Mouse (Mus musculus): ENCODE measurements around the gene Dixdc1. TPM values are rescaled to one million over a fixed set of nuclear protein-coding genes. Genes with fewer than 3 reads are reported as not detected.
"Not testable (repeated sequence)": the region's sequence is repeated elsewhere in the genome, so short reads cannot be mapped to it uniquely, and the experiment has no call there.

Gene Dixdc1
- polyA plus RNA-seq, 1 experiment, result not detected

DNA sequence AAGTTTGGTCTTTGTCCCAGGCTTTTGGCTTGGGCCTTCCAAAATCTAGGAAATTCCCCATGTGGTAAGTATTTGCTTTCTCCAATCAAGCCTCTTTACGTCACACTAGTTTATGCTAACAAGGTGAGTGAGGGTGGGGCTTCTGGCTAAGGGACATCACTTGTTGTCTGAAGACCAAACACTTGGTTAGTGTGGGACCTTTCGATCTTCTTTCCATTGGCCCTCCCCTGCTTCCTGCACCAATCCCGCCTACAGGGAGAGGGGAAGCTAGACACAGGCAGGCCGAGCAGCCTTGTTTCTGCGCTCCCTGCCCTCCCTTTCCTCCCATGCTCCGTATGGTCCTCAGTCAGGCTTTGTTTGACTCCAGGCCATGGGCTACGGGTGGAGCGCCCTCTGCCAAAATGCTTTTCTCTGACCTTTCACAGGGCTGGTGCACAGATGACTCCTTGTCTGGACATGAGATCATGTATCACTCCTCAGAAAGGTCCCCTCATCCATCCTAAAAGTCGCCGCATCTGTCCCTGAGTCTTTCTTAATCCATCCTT lies 92.4 kb downstream of the Dixdc1 start:
- TF ChIP-seq TAL1 (IDR thresholded peaks at IDR 0.05; ENCODE audit: low read length) (no peak), GATA1 (IDR thresholded peaks at IDR 0.05; ENCODE audit: low read length) (no peak)
- H3K27me3 ChIP-seq (ENCODE audit: control insufficient read depth), result no peaks in the 10 kb centered on the region
- peaks cover 17% of the 10 kb centered on the region for H3K4me1 ChIP-seq (ENCODE audit: control insufficient read depth)
- no peak overlapping the region for H3K4me3 ChIP-seq (replicated peaks)
- H3K9me3 ChIP-seq (ENCODE audit: control insufficient read depth, low read length), result no peaks in the 10 kb centered on the region
- peaks cover 88% of the 10 kb centered on the region for H3K36me3 ChIP-seq (ENCODE audit: control insufficient read depth)

DNA sequence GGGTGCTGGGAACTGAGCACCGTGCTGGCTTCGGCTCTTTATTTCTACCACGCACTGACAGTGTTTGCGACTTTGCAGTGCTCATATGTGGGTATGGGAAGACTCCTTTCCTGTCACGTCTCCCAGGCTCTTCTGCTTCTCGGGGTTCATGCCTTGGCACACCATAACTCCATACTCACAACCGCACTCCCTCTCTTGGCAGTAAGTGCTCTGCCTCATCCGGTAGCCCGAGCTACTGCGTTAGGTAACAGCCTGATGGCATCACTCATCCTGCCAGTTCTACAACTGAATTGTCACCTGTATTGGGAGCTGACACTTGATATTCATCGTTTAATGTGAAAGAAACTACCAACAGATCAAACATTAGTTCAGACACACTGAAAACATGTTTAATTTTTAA lies 105.0 kb downstream of the Dixdc1 start:
- Histone ChIP-seq H3K4me3 (replicated peaks) (no peak overlapping the region), H3K27me3 (ENCODE audit: control insufficient read depth) (no peaks in the 10 kb centered on the region), H3K9me3 (ENCODE audit: control insufficient read depth, low read length) (no peaks in the 10 kb centered on the region), H3K4me1 (ENCODE audit: control insufficient read depth) (peaks cover 8% of the 10 kb centered on the region), H3K36me3 (ENCODE audit: control insufficient read depth) (peaks cover 53% of the 10 kb centered on the region)
- TF ChIP-seq TAL1 (IDR thresholded peaks at IDR 0.05; ENCODE audit: low read length), result no peak
- no peak for TF ChIP-seq GATA1 (IDR thresholded peaks at IDR 0.05; ENCODE audit: low read length)

DNA sequence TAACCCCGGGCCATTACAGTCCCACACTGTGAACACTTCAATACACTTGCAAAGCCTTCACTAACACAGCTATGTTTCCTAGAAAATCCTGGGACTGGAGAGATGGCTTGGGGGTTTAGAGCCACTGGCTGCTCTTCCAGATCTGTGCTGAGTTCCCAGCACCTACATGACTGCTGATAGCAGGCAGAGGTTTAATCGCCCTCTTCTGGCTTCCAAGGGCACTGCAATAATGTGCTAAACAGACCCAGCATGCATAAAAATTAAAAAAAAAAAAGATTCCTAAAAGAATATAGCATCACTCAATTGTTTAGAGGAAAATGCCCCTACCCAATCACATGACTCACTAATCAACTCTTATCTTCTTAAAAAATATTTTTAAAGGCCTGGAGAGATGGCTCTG lies 106.3 kb downstream of the Dixdc1 start:
- H3K4me3 ChIP-seq (replicated peaks), result no peak overlapping the region
- H3K36me3 ChIP-seq (ENCODE audit: control insufficient read depth), result peaks cover 43% of the 10 kb centered on the region
- no peaks in the 10 kb centered on the region for H3K27me3 ChIP-seq (ENCODE audit: control insufficient read depth)
- peaks cover 8% of the 10 kb centered on the region for H3K4me1 ChIP-seq (ENCODE audit: control insufficient read depth)
- no peaks in the 10 kb centered on the region for H3K9me3 ChIP-seq (ENCODE audit: control insufficient read depth, low read length)
- TF ChIP-seq TAL1 (IDR thresholded peaks at IDR 0.05; ENCODE audit: low read length), result no peak
- no peak for TF ChIP-seq GATA1 (IDR thresholded peaks at IDR 0.05; ENCODE audit: low read length)

DNA sequence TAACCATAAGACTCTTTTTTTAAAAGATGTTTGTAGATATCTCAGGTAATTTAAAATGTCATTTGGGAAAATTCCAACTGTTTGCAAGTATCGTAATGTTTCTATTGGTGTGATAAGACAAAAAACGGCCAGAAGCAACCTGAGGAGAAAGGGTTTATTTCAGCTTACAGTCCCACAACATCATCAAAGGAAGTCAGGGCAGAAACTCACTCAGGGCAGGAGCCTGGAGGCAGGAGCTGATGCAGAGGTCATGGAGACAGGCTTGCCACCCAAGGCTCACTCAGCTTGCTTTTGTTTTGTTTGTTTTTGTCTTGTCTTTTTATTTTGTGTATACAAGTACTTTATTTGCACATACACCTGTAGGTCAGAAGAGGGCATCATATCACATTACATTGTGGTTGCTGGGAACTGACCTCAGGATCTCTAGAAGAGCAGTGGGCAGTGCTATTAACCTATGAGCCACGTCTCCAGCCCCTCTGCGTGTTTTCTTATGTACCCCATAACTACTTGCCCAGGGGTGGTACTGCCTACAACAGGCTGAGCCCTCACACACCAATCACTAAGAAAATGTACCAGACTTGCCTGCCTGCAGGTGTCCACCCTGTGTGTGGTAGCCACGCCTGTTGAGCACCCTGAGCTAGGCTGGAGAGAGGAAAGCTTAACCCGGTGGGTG lies 107.2 kb downstream of the Dixdc1 start:
- Histone ChIP-seq H3K4me3 (replicated peaks) (peak overlapping the region; percentile 30), H3K9me3 (ENCODE audit: control insufficient read depth, low read length) (no peaks in the 10 kb centered on the region), H3K4me1 (ENCODE audit: control insufficient read depth) (peaks cover 8% of the 10 kb centered on the region), H3K36me3 (ENCODE audit: control insufficient read depth) (peaks cover 35% of the 10 kb centered on the region), H3K27me3 (ENCODE audit: control insufficient read depth) (no peaks in the 10 kb centered on the region)
- no peak for TF ChIP-seq TAL1 (IDR thresholded peaks at IDR 0.05; ENCODE audit: low read length)
- no peak for TF ChIP-seq GATA1 (IDR thresholded peaks at IDR 0.05; ENCODE audit: low read length)

DNA sequence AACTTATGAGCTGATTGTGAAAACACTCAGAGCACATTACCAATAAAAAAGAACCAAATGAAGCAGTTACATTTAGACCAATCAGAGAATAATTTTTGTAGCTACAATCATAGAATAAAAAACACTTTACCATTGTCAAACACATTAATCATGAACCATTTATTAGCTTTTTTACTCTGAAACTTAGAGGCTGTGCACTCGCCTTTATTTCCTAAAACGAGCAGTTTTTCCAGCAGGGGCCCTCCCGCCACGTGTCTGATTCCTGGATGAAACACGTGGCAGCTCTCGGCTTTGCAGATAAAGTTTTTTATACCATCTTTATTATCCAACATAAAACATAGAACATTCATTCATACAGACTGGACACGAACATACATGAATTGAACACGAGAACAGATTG lies 108.4 kb downstream of the Dixdc1 start:
- not testable (repeated sequence) for H3K4me1 ChIP-seq (ENCODE audit: control insufficient read depth); H3K27me3 ChIP-seq (ENCODE audit: control insufficient read depth); H3K4me3 ChIP-seq (replicated peaks); H3K9me3 ChIP-seq (ENCODE audit: control insufficient read depth, low read length)
- peaks cover 26% of the 10 kb centered on the region for H3K36me3 ChIP-seq (ENCODE audit: control insufficient read depth)

DNA sequence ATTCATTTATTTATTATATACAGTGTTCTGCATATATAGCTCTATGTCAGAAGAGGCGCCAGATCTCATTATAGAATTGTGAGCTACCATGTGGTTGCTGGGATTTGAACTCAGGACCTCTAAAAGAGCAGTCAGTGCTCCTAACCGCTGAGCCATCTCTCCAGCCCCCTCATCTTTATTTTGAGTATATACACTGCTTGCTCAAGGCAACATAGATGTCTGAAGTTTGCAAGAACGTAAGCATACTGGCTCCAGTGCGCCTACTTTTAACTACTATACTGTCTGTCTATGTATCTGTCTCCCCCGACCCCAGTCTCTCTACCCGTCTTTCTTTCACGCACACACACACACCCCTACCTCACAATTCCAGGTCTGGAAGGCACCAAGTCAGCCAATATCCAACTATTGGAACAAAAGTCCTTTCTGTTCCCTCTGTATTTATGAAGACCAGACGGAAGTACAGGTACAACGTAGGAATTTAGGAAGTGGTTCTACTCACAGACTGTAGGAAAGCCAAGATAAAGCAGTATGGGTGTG lies 121.5 kb downstream of the Dixdc1 start:
- TF ChIP-seq TAL1 (IDR thresholded peaks at IDR 0.05; ENCODE audit: low read length) (no peak), GATA1 (IDR thresholded peaks at IDR 0.05; ENCODE audit: low read length) (no peak)
- Histone ChIP-seq H3K27me3 (ENCODE audit: control insufficient read depth) (no peaks in the 10 kb centered on the region), H3K4me3 (replicated peaks) (peak overlapping the region; percentile 88), H3K9me3 (ENCODE audit: control insufficient read depth, low read length) (no peaks in the 10 kb centered on the region), H3K36me3 (ENCODE audit: control insufficient read depth) (peaks cover 25% of the 10 kb centered on the region), H3K4me1 (ENCODE audit: control insufficient read depth) (peaks cover 28% of the 10 kb centered on the region)

DNA sequence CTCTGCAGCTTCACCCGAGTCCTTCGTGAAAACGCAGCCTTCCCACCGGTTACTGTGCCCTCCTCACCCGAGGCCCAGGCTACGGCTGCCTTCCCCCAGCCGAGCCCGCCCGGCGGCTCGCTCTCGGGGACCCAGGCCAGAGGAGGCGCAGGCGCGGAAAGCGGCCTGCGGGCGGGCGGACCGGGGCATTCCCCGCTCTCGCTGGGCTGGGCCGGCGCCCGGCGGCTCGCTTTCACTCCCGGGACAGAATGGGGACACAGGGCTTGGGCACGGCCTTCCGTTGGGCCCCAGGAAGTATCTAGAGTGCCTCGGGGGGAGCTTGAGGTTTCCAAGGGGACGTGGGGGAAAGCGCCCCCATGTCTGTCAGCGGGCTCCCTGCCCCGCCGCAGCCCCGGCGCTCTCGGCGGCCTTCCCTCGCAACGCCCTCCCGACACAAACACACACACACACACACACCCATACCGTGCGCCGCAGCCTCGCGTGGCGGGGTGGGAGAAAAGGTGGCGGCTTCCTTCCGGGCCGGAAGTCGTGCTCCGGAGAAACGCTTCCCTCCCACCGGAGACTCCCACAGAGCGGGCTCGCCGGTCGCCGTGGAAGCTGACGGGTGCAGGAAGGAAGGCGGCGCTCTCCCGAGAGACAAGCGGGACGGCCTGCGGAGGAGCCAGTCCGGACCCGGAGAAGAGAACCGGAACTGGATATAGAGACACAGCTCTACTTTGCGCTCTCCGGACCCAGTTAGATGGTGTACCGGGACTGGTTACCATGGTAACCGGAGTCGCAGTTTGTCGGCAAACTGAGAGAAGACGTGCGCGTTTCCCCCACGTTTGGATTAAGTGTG lies 122.3 kb downstream of the Dixdc1 start, which contains the start of the genes Pih1d2 and Nkapd1:
Gene Pih1d2 (plus strand): TSS at position 556 of the 838 bp plus-strand sequence.
Gene Nkapd1 (minus strand): TSS at position 699 of the 838 bp plus-strand sequence.
- TF ChIP-seq GATA1 (IDR thresholded peaks at IDR 0.05; ENCODE audit: low read length) (no peak), TAL1 (IDR thresholded peaks at IDR 0.05; ENCODE audit: low read length) (no peak)
- Histone ChIP-seq H3K4me1 (ENCODE audit: control insufficient read depth) (peaks cover 28% of the 10 kb centered on the region), H3K9me3 (ENCODE audit: control insufficient read depth, low read length) (no peaks in the 10 kb centered on the region), H3K36me3 (ENCODE audit: control insufficient read depth) (peaks cover 34% of the 10 kb centered on the region), H3K4me3 (replicated peaks) (peak within 1 kb of the TSS; percentile 88), H3K27me3 (ENCODE audit: control insufficient read depth) (no peaks in the 10 kb centered on the region)

DNA sequence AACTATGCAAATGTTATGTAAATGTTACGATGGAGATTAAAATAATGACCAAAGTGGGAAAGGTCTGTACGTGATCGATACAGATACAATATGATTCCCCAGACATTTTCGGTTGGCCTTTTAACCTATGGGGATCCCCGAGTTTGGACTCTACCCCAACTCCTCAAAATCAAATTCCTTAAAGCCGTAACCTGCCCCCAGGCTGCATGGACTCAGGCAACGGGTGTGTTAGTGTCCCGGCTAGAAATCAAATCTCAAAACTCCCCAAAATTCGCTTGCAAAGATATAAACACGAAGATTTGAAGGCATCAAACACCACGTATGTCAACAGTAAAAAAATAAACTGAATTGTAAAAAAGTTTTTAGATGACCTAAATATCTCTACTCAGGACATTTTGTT lies 123.2 kb downstream of the Dixdc1 start:
- peak overlapping the region; percentile 88 for H3K4me3 ChIP-seq (replicated peaks)
- H3K4me1 ChIP-seq (ENCODE audit: control insufficient read depth), result peaks cover 28% of the 10 kb centered on the region
- no peaks in the 10 kb centered on the region for H3K27me3 ChIP-seq (ENCODE audit: control insufficient read depth)
- no peaks in the 10 kb centered on the region for H3K9me3 ChIP-seq (ENCODE audit: control insufficient read depth, low read length)
- no peak for TF ChIP-seq TAL1 (IDR thresholded peaks at IDR 0.05; ENCODE audit: low read length)
- TF ChIP-seq GATA1 (IDR thresholded peaks at IDR 0.05; ENCODE audit: low read length), result no peak
- peaks cover 41% of the 10 kb centered on the region for H3K36me3 ChIP-seq (ENCODE audit: control insufficient read depth)

Other genes starting within 250 kb of the Dixdc1 start
- gene Plet1, start 245.0 kb downstream of the Dixdc1 start, polyA plus RNA-seq (2012), result not detected in 2 replicates
- 0.35 and 0.37 TPM in 2 replicates for gene Pts, start 210.8 kb downstream of the Dixdc1 start, polyA plus RNA-seq (2012)
- gene Il18, start 184.7 kb downstream of the Dixdc1 start, polyA plus RNA-seq (2012), result 0.09 TPM in 1 of 2 replicates, not detected in the other
- gene Bco2, start 184.3 kb downstream of the Dixdc1 start, polyA plus RNA-seq (2012), result not detected in 2 replicates
- gene Tex12, start 178.2 kb downstream of the Dixdc1 start, polyA plus RNA-seq (2012), result not detected in 2 replicates
- gene Sdhd, start 135.7 kb downstream of the Dixdc1 start, polyA plus RNA-seq (2012), result 1.3 and 2.3 TPM in 2 replicates
- 3.3 and 4.0 TPM in 2 replicates for gene Timm8b, start 135.6 kb downstream of the Dixdc1 start, polyA plus RNA-seq (2012)
- 0.18 TPM in 1 of 2 replicates, not detected in the other for gene Pih1d2, start 122.2 kb downstream of the Dixdc1 start, polyA plus RNA-seq (2012)
- gene Nkapd1, start 122.1 kb downstream of the Dixdc1 start, polyA plus RNA-seq (2012), result 0.12 and 0.25 TPM in 2 replicates
- gene Dlat, start 79.7 kb downstream of the Dixdc1 start, polyA plus RNA-seq (2012), result 1.2 and 1.3 TPM in 2 replicates
- gene 2310030G06Rik, start 7.0 kb upstream of the Dixdc1 start, polyA plus RNA-seq (2012), result not detected in 2 replicates
- gene Cryab, start 11.8 kb upstream of the Dixdc1 start, polyA plus RNA-seq (2012), result not detected in 2 replicates
- not detected in 2 replicates for gene Hspb2, start 12.8 kb upstream of the Dixdc1 start, polyA plus RNA-seq (2012)
- gene Fdxacb1, start 28.7 kb upstream of the Dixdc1 start, polyA plus RNA-seq (2012), result 0.13 and 0.22 TPM in 2 replicates
- 0.22 and 0.31 TPM in 2 replicates for gene Alg9, start 35.5 kb upstream of the Dixdc1 start, polyA plus RNA-seq (2012)
- 0.38 and 0.41 TPM in 2 replicates for gene 1110032A03Rik, start 36.0 kb upstream of the Dixdc1 start, polyA plus RNA-seq (2012)
- 0.75 and 0.92 TPM in 2 replicates for gene Ppp2r1b, start 105.8 kb upstream of the Dixdc1 start, polyA plus RNA-seq (2012)